Mouse (Mus musculus): Measurements from ENCODE around the gene Opcml.

DNA sequence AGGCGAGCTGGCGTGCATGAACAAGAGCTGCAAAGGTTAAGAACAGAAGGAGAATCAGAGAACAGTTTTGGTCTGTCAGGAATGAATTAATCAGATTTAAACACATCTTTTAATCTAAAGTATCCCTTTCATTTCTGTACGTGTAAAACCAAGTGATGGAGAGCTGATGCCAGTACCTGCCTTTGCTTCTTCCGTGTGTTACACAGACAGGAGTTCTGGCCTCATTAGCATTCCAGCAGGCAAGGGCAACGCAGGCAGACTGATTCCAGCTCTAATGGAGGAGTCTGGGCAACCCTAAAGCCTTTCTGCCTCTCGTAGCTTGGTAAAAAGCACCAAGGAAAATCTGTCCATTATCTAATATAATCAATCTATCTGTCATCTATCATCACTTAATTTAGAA lies 771.2 kb downstream of the Opcml start:
- TF ChIP-seq CTCF (IDR thresholded peaks at IDR 0.05; ENCODE audit: low read depth) (no peak), EP300 (IDR thresholded peaks at IDR 0.05; ENCODE audit: low read depth) (no peak)
